8 mouse cellular contexts compared by ENCODE assay signal in genomic region chr3:84951698-84952097, GRCm38 (mm10).
DNase-seq lines count a peak whose midpoint lies in the region; ATAC-seq and TF ChIP-seq lines count a peak whose summit lies in the region.
"Had no signal": no experiment of that assay in that cellular context is flagged by ENCODE, and none has a peak within 500 bp of the region (broad histone marks: within the 10 kb centered on the region; RNA-seq: fewer than 3 reads in every experiment).

No protein-coding gene starts in this region.

- H3K9me3 ChIP-seq in lung, embryonic 14.5 days (ENCODE audit: low read depth, low read length): no peaks in the 10 kb centered on the region
- no peaks in the 10 kb centered on the region for H3K9me3 ChIP-seq in forebrain, embryonic 13.5 days (replicated peaks)
- no peaks in the 10 kb centered on the region for H3K9me3 ChIP-seq in limb, embryonic 11.5 days (ENCODE audit: control insufficient read depth, low read length)
- H3K9me3 ChIP-seq in stomach, embryonic 16.5 days (replicated peaks; ENCODE audit: control insufficient read depth, low read length): no peaks in the 10 kb centered on the region

- H3K4me1 ChIP-seq in lung, embryonic 14.5 days (ENCODE audit: insufficient read depth): no peaks in the 10 kb centered on the region
- H3K4me1 ChIP-seq in forebrain, embryonic 13.5 days: peaks cover 12% of the 10 kb centered on the region; the same call in 1 of the 2 replicates
- 0 out of 2 replicates have a peak, but pooled peaks cover 2% of the 10 kb centered on the region for H3K4me1 ChIP-seq in limb, embryonic 11.5 days (ENCODE audit: control insufficient read depth, insufficient read depth, low read length)
- H3K4me1 ChIP-seq in stomach, embryonic 16.5 days (ENCODE audit: control insufficient read depth, insufficient read depth, low read length): no peaks in the 10 kb centered on the region

- DNase-seq in lung, embryonic 14.5 days: no peak
- DNase-seq in lung, postnatal 36 days: no peak
- no peak for DNase-seq in limb, embryonic 11.5 days (ENCODE audit: low spot score)
- no peak for DNase-seq in thymus, postnatal 10 days (ENCODE audit: low spot score in 2 of 2)

- TF ChIP-seq CTCF in lung, embryonic 14.5 days (IDR thresholded peaks at IDR 0.05; ENCODE audit: low read depth): no peak

- H3K27ac ChIP-seq in lung, embryonic 14.5 days (ENCODE audit: low read depth): no peak overlapping the region; the same call in 1 of the 2 replicates
- H3K27ac ChIP-seq in forebrain, embryonic 13.5 days: peak overlapping the region; percentile 93
- no peak overlapping the region for H3K27ac ChIP-seq in limb, embryonic 11.5 days (replicated peaks; ENCODE audit: low read depth, low read length)
- H3K27ac ChIP-seq in stomach, embryonic 16.5 days (ENCODE audit: low read length): peak overlapping the region; percentile 85; the same call in 1 of the 2 replicates

- H3K9ac ChIP-seq in lung, embryonic 14.5 days: no peak overlapping the region
- H3K9ac ChIP-seq in forebrain, embryonic 13.5 days: peak overlapping the region; percentile 84
- H3K9ac ChIP-seq in limb, embryonic 11.5 days (ENCODE audit: low read length): no peak overlapping the region
- H3K9ac ChIP-seq in stomach, embryonic 16.5 days (ENCODE audit: low read length): peak overlapping the region; percentile 66

- WGBS in lung, embryonic 14.5 days: 17% methylated on average over 2 of the region's 2 CpGs
- WGBS in forebrain, embryonic 13.5 days: 17% methylated on average over 2 of the region's 2 CpGs
- 48% methylated on average over 2 of the region's 2 CpGs for WGBS in limb, embryonic 11.5 days
- 27% methylated on average over 2 of the region's 2 CpGs for WGBS in stomach, embryonic 16.5 days

- ATAC-seq in lung, embryonic 14.5 days (ENCODE audit: insufficient read depth): peak; percentile 85
- ATAC-seq in forebrain, embryonic 13.5 days: peak; percentile 70
- no peak for ATAC-seq in limb, embryonic 11.5 days (ENCODE audit: insufficient number of reproducible peaks, low FRiP score, low TSS enrichment, low read depth)
- ATAC-seq in stomach, embryonic 16.5 days (ENCODE audit: insufficient read depth, low FRiP score): no peak
- no peak for ATAC-seq in erythroid progenitor cell, adult 5-6 weeks (replicated peaks; ENCODE audit: low FRiP score, poor library complexity, severe bottlenecking)

- H3K4me3 ChIP-seq in lung, embryonic 14.5 days (ENCODE audit: low read depth, low read length): peak overlapping the region; percentile 41
- H3K4me3 ChIP-seq in forebrain, embryonic 13.5 days: peak overlapping the region; percentile 60
- no peak overlapping the region for H3K4me3 ChIP-seq in limb, embryonic 11.5 days (ENCODE audit: low read depth, low read length)
- H3K4me3 ChIP-seq in stomach, embryonic 16.5 days (replicated peaks; ENCODE audit: low read length): peak overlapping the region; percentile 52
- H3K4me3 ChIP-seq: erythroblast, embryonic 14.5 days had no signal

- H3K4me2 ChIP-seq in lung, embryonic 14.5 days: peak overlapping the region; percentile 72
- H3K4me2 ChIP-seq in forebrain, embryonic 13.5 days: peak overlapping the region; percentile 72
- peak overlapping the region; percentile 42; the same call in 1 of the 2 replicates for H3K4me2 ChIP-seq in limb, embryonic 11.5 days (ENCODE audit: low read depth, severe bottlenecking)
- peak overlapping the region; percentile 56 for H3K4me2 ChIP-seq in stomach, embryonic 16.5 days (ENCODE audit: low read depth, low read length)

- no peaks in the 10 kb centered on the region for H3K36me3 ChIP-seq in lung, embryonic 14.5 days (ENCODE audit: insufficient read depth)
- no peaks in the 10 kb centered on the region for H3K36me3 ChIP-seq in forebrain, embryonic 13.5 days (ENCODE audit: poor library complexity, severe bottlenecking)
- H3K36me3 ChIP-seq in limb, embryonic 11.5 days (ENCODE audit: control insufficient read depth, insufficient read depth, low read length): no peaks in the 10 kb centered on the region
- no peaks in the 10 kb centered on the region for H3K36me3 ChIP-seq in stomach, embryonic 16.5 days (ENCODE audit: control insufficient read depth, insufficient read depth, low read length)

- H3K27me3 ChIP-seq in lung, embryonic 14.5 days (ENCODE audit: insufficient read depth, low read length): no peaks in the 10 kb centered on the region
- H3K27me3 ChIP-seq in forebrain, embryonic 13.5 days: no peaks in the 10 kb centered on the region
- H3K27me3 ChIP-seq in limb, embryonic 11.5 days (ENCODE audit: control insufficient read depth, insufficient read depth, low read length): no peaks in the 10 kb centered on the region
- H3K27me3 ChIP-seq in stomach, embryonic 16.5 days (ENCODE audit: control insufficient read depth, insufficient read depth, low read length): no peaks in the 10 kb centered on the region

Comparison
In these comparisons a context has a peak if more than half of its experiments do, and no peak if none do; other contexts are left out.
1. ATAC-seq: peak in lung, embryonic 14.5 days (single experiment) and forebrain, embryonic 13.5 days (single experiment); none in limb, embryonic 11.5 days (single experiment), stomach, embryonic 16.5 days (single experiment) and erythroid progenitor cell, adult 5-6 weeks (single experiment).
2. H3K27ac ChIP-seq: peak in forebrain, embryonic 13.5 days (single experiment) and stomach, embryonic 16.5 days (single experiment); none in lung, embryonic 14.5 days (single experiment) and limb, embryonic 11.5 days (single experiment).
3. H3K9ac ChIP-seq: peak in forebrain, embryonic 13.5 days (single experiment) and stomach, embryonic 16.5 days (single experiment); none in lung, embryonic 14.5 days (single experiment) and limb, embryonic 11.5 days (single experiment).
4. Peak in every context shown above with its lines, with median percentiles within 50 percentile points of each other: H3K4me2 ChIP-seq.